8 mouse cellular contexts compared by ENCODE assay signal in the genomic region with DNA sequence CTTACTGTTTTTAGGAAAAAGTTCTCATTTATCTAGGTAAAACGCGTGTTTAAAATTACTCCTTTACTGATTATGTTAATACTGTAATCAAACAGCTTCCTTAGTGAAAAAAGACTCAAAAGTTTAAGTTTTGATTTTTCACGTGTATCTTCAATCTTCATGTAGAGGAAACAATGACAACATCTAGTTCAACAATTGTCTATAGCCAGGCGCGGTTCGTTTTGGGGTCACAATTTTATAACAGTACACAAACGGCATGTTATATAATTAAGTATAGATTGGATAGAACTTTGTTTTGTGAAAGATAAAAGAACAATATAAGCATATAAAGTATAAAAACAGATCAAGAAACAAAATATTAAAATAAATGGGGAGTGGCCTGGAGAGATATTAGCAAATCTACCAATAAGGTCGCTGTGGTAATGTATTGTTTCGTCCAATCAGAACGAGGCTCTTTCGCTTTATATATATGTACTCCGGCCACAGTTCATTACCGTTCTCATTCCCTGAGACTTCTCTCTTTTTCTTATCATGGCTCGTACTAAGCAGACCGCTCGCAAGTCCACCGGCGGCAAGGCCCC. TPM values are rescaled to one million over a fixed set of nuclear protein-coding genes. Genes with fewer than 3 reads are reported as not detected.
A peak's percentile ranks its signal among the peaks of the same experiment; 100 is the strongest.
DNase-seq lines count a peak whose midpoint lies in the region; ATAC-seq and TF ChIP-seq lines count a peak whose summit lies in the region.

Hist1h3d (plus strand) TSS at position 493 of the 581 bp plus-strand sequence.

- in situ Hi-C loops in Patski (cut with MboI; ENCODE audit: low pct_unique_long_range_greater_than_20kb): loop anchor here (5.0 kb wide), 1 partner anchor 167 kb away; no protein-coding TSS in a partner anchor

- no peak for TF ChIP-seq CTCF in Patski (IDR thresholded peaks at IDR 0.05)

- no peaks in the 10 kb centered on the region for H3K27me3 ChIP-seq in Patski
- no peaks in the 10 kb centered on the region for H3K27me3 ChIP-seq in hindbrain, embryonic 11.5 days (ENCODE audit: control insufficient read depth, insufficient read depth, low read length)

- H3K9ac ChIP-seq in hindbrain, embryonic 11.5 days (ENCODE audit: low read depth, low read length): peak within 1 kb of the TSS; percentile 65

- peak within 1 kb of the TSS; percentile 66 for H3K4me2 ChIP-seq in hindbrain, embryonic 11.5 days (replicated peaks; ENCODE audit: low read depth, low read length)

- peak within 1 kb of the TSS; percentile 41 for H3K4me3 ChIP-seq in hindbrain, embryonic 11.5 days (ENCODE audit: low read depth, low read length)

- H3K9me3 ChIP-seq in hindbrain, embryonic 11.5 days (ENCODE audit: control insufficient read depth, low read length): no peaks in the 10 kb centered on the region

- DNase-seq in adrenal gland, adult 2 months: peak; percentile 57
- no peak for DNase-seq in adrenal gland, adult 8-10 months
- DNase-seq in Patski (ENCODE audit: low read depth, low spot score): no peak
- DNase-seq in hindbrain, embryonic 11.5 days (ENCODE audit: low spot score): peak; percentile 78
- DNase-seq in left cerebral cortex, postnatal 36 days (ENCODE audit: low spot score in 2 of 2): peak; percentile 49 to 73
- peak; percentile 87 for DNase-seq in mesoderm, embryonic 11.5 days (ENCODE audit: low read depth, low spot score)
- DNase-seq in spleen, postnatal 4 days (ENCODE audit: low spot score in 2 of 2): peak; percentile 79 to 82

- peak within 1 kb of the TSS; percentile 77 for H3K27ac ChIP-seq in hindbrain, embryonic 11.5 days (ENCODE audit: low read depth, low read length)

- POLR2A ChIA-PET in Patski (lab: Charles Lee): interaction anchor here (0.8 kb wide), 1 partner anchor 23 kb away, joined by 3 read pairs; no protein-coding TSS in a partner anchor

- H3K4me1 ChIP-seq in hindbrain, embryonic 11.5 days (replicated peaks; ENCODE audit: control insufficient read depth, insufficient read depth, low read length): peaks cover 2% of the 10 kb centered on the region; the same call in 1 of the 2 replicates

- ATAC-seq in Patski: peak; percentile 41
- ATAC-seq in erythroid progenitor cell, adult 5-6 weeks (replicated peaks; ENCODE audit: low FRiP score, poor library complexity, severe bottlenecking): peak; percentile 55
- peak; percentile 63 for ATAC-seq in hindbrain, embryonic 11.5 days (ENCODE audit: low FRiP score)

- under 1% methylated on average over 18 of the region's 18 CpGs for WGBS in hindbrain, embryonic 11.5 days

- no peaks in the 10 kb centered on the region for H3K36me3 ChIP-seq in hindbrain, embryonic 11.5 days (ENCODE audit: control insufficient read depth, insufficient read depth, low read length)

- intact Hi-C loops in left cerebral cortex, postnatal 36 days (cut with DNase I): no loop called here

- CTCF ChIA-PET in Patski (lab: Charles Lee): no interaction called here

RNA-seq across cellular contexts. Expression of gene Hist1h3d, which starts in this region (rescaled TPM):
- 1 to 10 TPM; 3.7 to 6.5 TPM for total RNA-seq in adrenal gland, adult 2 months (2021)
- 3.7 TPM in 2 replicates for polyA plus RNA-seq in adrenal gland, adult 2 months (2012; rRNA removed)
- total RNA-seq in adrenal gland, adult 8-10 months (2022): 1 to 10 TPM; 2.9 to 4.8 (median 3.3) TPM
- polyA plus RNA-seq in Patski (2021): 1.4 TPM
- 379 and 393 TPM in 2 replicates for total RNA-seq in erythroid progenitor cell, adult 5-6 weeks (2015; ENCODE audit: low replicate concordance)
- total RNA-seq in erythroid progenitor cell, adult 5-6 weeks (2017; ENCODE audit: low replicate concordance): 236 and 363 TPM in 2 replicates
- polyA plus RNA-seq in hindbrain, embryonic 11.5 days (2014; fragmentation: Nextera tagmentation; extraction: Ambion mirVana): 7.2 and 8.3 TPM in 2 replicates
- total RNA-seq in left cerebral cortex, postnatal 36 days (2021): 10 to 100 TPM in 1 of 2 experiments, 1 to 10 TPM in 1; 7.7 to 10.8 TPM

Comparison
In these comparisons a context has a peak if more than half of its experiments do, and no peak if none do; other contexts are left out.
1. RNA of gene Hist1h3d (total RNA-seq): 236 to 393 TPM in erythroid progenitor cell, adult 5-6 weeks; 7.7 to 10.8 TPM in left cerebral cortex, postnatal 36 days, 3.7 to 6.5 TPM in adrenal gland, adult 2 months and 2.9 to 4.8 TPM in adrenal gland, adult 8-10 months; every median in the first group is over 10 times any median in the second.
2. DNase-seq: peak in adrenal gland, adult 2 months (single experiment), hindbrain, embryonic 11.5 days (single experiment), left cerebral cortex, postnatal 36 days (2 of 2), mesoderm, embryonic 11.5 days (single experiment) and spleen, postnatal 4 days (2 of 2); none in adrenal gland, adult 8-10 months (single experiment) and Patski (single experiment).
3. Peak in every context shown above with its lines, with median percentiles within 50 percentile points of each other: ATAC-seq.